21 mouse cellular contexts compared by ENCODE assay signal in genomic region chr4:77613129-77613528, GRCm38 (mm10).
"Had no signal": no experiment of that assay in that cellular context is flagged by ENCODE, and none has a peak within 500 bp of the region (broad histone marks: within the 10 kb centered on the region; RNA-seq: fewer than 3 reads in every experiment).

No protein-coding gene starts in this region.

- H3K4me3 ChIP-seq: liver, embryonic 13.5 days; liver, embryonic 15.5 days; lung, embryonic 15.5 days; megakaryocyte, embryonic 14.5 days had no signal

- H3K27ac ChIP-seq: liver, embryonic 13.5 days; liver, embryonic 15.5 days; lung, embryonic 15.5 days; macrophage had no signal

- H3K4me1 ChIP-seq: liver, embryonic 13.5 days; liver, embryonic 15.5 days; lung, embryonic 15.5 days; megakaryocyte, embryonic 14.5 days had no signal

- H3K9ac ChIP-seq: liver, embryonic 13.5 days; liver, embryonic 15.5 days; liver, postnatal 0 days; lung, embryonic 15.5 days had no signal

- DNase-seq: liver, embryonic 13.5 days; liver, postnatal 0 days; lung, adult 2 months; lung, postnatal 14 days; lung, postnatal 36 days; midbrain, embryonic 14.5 days; right cerebral cortex, adult 18-20 months; right cerebral cortex, postnatal 25 days; right cerebral cortex, postnatal 4 days; spleen, adult 18-20 months; thymus, adult 18-20 months; thymus, postnatal 25 days; thymus, postnatal 4 days had no signal

- H3K36me3 ChIP-seq: liver, embryonic 13.5 days; liver, embryonic 15.5 days; lung, embryonic 15.5 days had no signal

- H3K9me3 ChIP-seq: liver, embryonic 13.5 days; liver, embryonic 15.5 days; lung, embryonic 15.5 days; megakaryocyte, embryonic 14.5 days had no signal

- H3K27me3 ChIP-seq: liver, embryonic 13.5 days; liver, embryonic 15.5 days; lung, embryonic 15.5 days; megakaryocyte, embryonic 14.5 days had no signal

- H3K4me2 ChIP-seq: liver, embryonic 11.5 days; liver, embryonic 13.5 days; liver, embryonic 15.5 days; lung, embryonic 15.5 days; midbrain, embryonic 11.5 days had no signal

- ATAC-seq: liver, postnatal 0 days; lung, postnatal 0 days; midbrain, embryonic 16.5 days had no signal
